Mouse (Mus musculus): Measurements from ENCODE around the gene Olfr1367. TPM values are rescaled to one million over a fixed set of nuclear protein-coding genes. Genes with fewer than 3 reads are reported as not detected.

Gene Olfr1367
- not detected in 2 replicates for polyA plus RNA-seq (2011; ENCODE audit: insufficient read depth, insufficient read length, low read depth, missing spikeins)

DNA sequence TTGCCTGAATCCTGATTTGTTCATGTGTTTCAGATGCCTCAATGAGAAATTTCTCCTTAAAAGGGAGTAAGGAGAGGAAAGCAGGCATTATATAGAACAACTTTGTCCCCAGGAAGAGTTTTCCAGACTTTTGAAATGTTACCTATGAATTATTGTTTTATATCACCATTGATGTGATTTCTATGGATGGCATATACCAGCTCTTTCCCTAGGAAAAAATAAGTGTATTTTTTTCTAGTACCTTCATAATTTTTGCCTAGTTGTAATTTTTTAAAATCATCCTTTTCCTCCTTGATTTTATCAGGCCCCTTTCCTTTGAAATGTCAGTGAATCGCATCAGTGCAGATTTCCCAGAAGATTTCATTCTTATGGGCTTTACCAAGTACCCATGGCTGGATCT, at the start of gene Olfr1367:
Olfr1367 (plus strand) TSS at position 301 of the 400 bp plus-strand sequence.
- Histone ChIP-seq H3K4me1 (ENCODE audit: control insufficient read depth, insufficient read depth, low read length) (no peaks in the 10 kb centered on the region), H3K9ac (ENCODE audit: low read depth, poor library complexity, severe bottlenecking) (no peak within 1 kb of the TSS), H3K27ac (ENCODE audit: insufficient read depth, low read length) (no peak within 1 kb of the TSS), H3K9me3 (replicated peaks; ENCODE audit: control insufficient read depth, insufficient read depth, low read length, poor library complexity, severe bottlenecking) (no peaks in the 10 kb centered on the region), H3K4me3 (ENCODE audit: low read depth, low read length) (no peak within 1 kb of the TSS), H3K27me3 (ENCODE audit: control insufficient read depth, insufficient read depth, low read length, poor library complexity, severe bottlenecking) (no peaks in the 10 kb centered on the region), H3K36me3 (ENCODE audit: control insufficient read depth, insufficient read depth, low read length, poor library complexity, severe bottlenecking) (no peaks in the 10 kb centered on the region)
- TF ChIP-seq CTCF (IDR thresholded peaks at IDR 0.05; ENCODE audit: low read depth, low read length) = no peak
- no peak for TF ChIP-seq EP300 (IDR thresholded peaks at IDR 0.05; ENCODE audit: insufficient read depth, low read depth, low read length)
- TF ChIP-seq POLR2A (IDR thresholded peaks at IDR 0.05; ENCODE audit: insufficient read depth, low read length) = no peak

DNA sequence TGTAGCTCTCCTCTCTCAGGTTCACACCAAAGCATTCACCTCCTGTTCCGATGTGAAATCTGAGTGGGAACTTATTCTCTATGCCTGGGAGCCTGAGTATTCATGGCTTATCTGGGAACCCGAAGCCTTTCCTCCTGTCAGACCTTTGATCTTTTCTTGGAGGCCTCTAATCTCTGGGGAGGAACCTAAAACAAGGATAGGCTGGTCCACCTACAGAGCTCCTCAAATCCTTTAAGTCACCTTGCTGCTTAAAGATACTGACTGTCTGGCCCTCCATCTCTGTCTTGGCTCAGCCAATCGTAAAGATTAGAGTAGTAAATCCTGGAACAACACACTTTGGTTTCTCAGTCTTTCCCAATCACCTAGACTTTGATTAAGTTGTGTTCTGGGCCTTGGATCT, 48.2 kb upstream of the Olfr1367 start:
- no peak overlapping the region for H3K9ac ChIP-seq (ENCODE audit: low read depth, poor library complexity, severe bottlenecking)
- no peaks in the 10 kb centered on the region for H3K4me1 ChIP-seq (ENCODE audit: control insufficient read depth, insufficient read depth, low read length)
- H3K9me3 ChIP-seq (replicated peaks; ENCODE audit: control insufficient read depth, insufficient read depth, low read length, poor library complexity, severe bottlenecking) = no peaks in the 10 kb centered on the region
- H3K4me3 ChIP-seq (ENCODE audit: low read depth, low read length) = no peak overlapping the region
- no peaks in the 10 kb centered on the region; the same call in 1 of the 2 replicates for H3K27me3 ChIP-seq (ENCODE audit: control insufficient read depth, insufficient read depth, low read length, poor library complexity, severe bottlenecking)
- TF ChIP-seq EP300 (IDR thresholded peaks at IDR 0.05; ENCODE audit: insufficient read depth, low read depth, low read length) = no peak
- no peak for TF ChIP-seq POLR2A (IDR thresholded peaks at IDR 0.05; ENCODE audit: insufficient read depth, low read length)
- no peak for TF ChIP-seq CTCF (IDR thresholded peaks at IDR 0.05; ENCODE audit: low read depth, low read length)
- no peaks in the 10 kb centered on the region for H3K36me3 ChIP-seq (ENCODE audit: control insufficient read depth, insufficient read depth, low read length, poor library complexity, severe bottlenecking)
- no peak overlapping the region for H3K27ac ChIP-seq (ENCODE audit: insufficient read depth, low read length)

DNA sequence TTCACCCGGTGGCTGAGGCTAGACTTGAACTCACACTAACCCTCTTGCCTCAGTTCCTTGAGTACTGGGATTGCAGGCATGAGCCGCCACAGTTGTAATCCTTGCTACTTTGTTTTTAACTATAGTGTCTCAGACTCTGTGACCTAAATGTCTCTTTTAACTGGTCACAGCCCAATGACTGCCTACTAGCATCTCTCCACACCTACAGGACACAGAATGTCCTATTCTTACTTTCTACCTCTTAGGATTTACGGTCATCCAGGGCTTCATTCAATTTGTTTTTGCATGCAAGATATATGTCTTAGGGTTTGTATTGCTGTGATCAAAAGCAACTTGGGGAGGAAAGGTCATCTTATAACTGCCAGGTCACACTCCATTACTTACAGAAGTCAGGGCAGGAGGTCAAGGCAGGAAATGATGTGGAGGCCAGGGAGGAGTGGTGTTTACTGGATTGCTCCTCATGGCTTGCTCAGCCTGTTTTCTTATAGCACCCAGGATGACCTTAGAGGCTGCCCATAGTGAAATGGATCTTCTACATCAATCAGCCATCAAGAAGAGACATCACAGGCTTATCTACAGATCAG, 42.1 kb upstream of the Olfr1367 start:
- Histone ChIP-seq H3K27me3 (ENCODE audit: control insufficient read depth, insufficient read depth, low read length, poor library complexity, severe bottlenecking) (peaks cover 1% of the 10 kb centered on the region; the same call in 1 of the 2 replicates), H3K9me3 (replicated peaks; ENCODE audit: control insufficient read depth, insufficient read depth, low read length, poor library complexity, severe bottlenecking) (no peaks in the 10 kb centered on the region), H3K27ac (ENCODE audit: insufficient read depth, low read length) (no peak overlapping the region), H3K36me3 (ENCODE audit: control insufficient read depth, insufficient read depth, low read length, poor library complexity, severe bottlenecking) (no peaks in the 10 kb centered on the region), H3K4me1 (ENCODE audit: control insufficient read depth, insufficient read depth, low read length) (no peaks in the 10 kb centered on the region), H3K9ac (ENCODE audit: low read depth, poor library complexity, severe bottlenecking) (no peak overlapping the region), H3K4me3 (ENCODE audit: low read depth, low read length) (no peak overlapping the region)
- TF ChIP-seq EP300 (IDR thresholded peaks at IDR 0.05; ENCODE audit: insufficient read depth, low read depth, low read length) = no peak
- TF ChIP-seq POLR2A (IDR thresholded peaks at IDR 0.05; ENCODE audit: insufficient read depth, low read length) = no peak

DNA sequence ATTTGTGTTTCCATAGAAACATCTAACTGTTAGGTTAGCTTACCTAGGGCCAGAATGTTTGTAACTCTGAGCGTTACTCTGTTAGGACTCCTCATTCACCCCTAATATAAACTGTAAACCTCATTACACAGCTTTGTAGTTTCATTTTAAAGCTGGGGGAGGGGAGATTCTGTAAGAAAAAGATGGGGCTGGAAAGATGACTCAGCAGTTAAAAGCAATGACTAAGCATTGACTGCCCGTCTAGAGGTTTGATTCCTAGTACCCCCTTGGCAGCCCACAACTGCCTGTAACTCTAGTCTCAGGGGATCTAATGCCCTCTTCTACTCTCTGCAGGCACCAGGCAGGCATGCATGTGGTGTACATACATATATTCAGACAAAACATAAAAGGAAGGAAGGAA, 36.9 kb upstream of the Olfr1367 start:
- no peaks in the 10 kb centered on the region for H3K9me3 ChIP-seq (replicated peaks; ENCODE audit: control insufficient read depth, insufficient read depth, low read length, poor library complexity, severe bottlenecking)
- H3K4me3 ChIP-seq (ENCODE audit: low read depth, low read length) = no peak overlapping the region
- H3K27me3 ChIP-seq (ENCODE audit: control insufficient read depth, insufficient read depth, low read length, poor library complexity, severe bottlenecking) = 0 out of 2 replicates have a peak, but pooled peaks cover 1% of the 10 kb centered on the region
- peaks cover 3% of the 10 kb centered on the region for H3K4me1 ChIP-seq (ENCODE audit: control insufficient read depth, insufficient read depth, low read length)
- H3K9ac ChIP-seq (ENCODE audit: low read depth, poor library complexity, severe bottlenecking) = no peak overlapping the region
- TF ChIP-seq POLR2A (IDR thresholded peaks at IDR 0.05; ENCODE audit: insufficient read depth, low read length) = no peak
- no peaks in the 10 kb centered on the region for H3K36me3 ChIP-seq (ENCODE audit: control insufficient read depth, insufficient read depth, low read length, poor library complexity, severe bottlenecking)
- H3K27ac ChIP-seq (ENCODE audit: insufficient read depth, low read length) = no peak overlapping the region

DNA sequence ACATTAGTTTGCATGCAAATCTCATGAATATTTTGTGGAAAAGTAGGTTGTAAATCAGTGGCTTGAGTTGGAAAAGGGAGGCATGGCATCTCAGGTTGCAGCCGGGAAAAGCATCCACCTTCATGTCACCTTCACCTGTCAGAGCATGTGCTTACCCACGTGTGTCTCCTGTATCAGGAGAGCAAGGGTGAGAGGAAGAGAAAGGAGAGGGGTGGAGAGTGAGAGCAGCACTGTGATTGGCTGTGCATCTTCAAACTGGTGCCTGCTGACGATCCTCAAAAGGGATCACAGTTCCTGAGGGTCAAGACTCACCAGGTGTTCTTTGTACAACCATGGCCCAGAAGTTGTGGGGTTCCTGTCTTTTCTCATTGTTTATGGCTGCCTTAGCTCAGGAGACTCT, 34.8 kb upstream of the Olfr1367 start, which contains the start of gene Gpx6:
Gpx6 (plus strand) TSS at position 200 of the 400 bp plus-strand sequence.
- TF ChIP-seq EP300 (IDR thresholded peaks at IDR 0.05; ENCODE audit: insufficient read depth, low read depth, low read length) (no peak), CTCF (IDR thresholded peaks at IDR 0.05; ENCODE audit: low read depth, low read length) (no peak), POLR2A (IDR thresholded peaks at IDR 0.05; ENCODE audit: insufficient read depth, low read length) (no peak)
- no peak within 1 kb of the TSS for H3K4me3 ChIP-seq (ENCODE audit: low read depth, low read length)
- H3K36me3 ChIP-seq (ENCODE audit: control insufficient read depth, insufficient read depth, low read length, poor library complexity, severe bottlenecking) = no peaks in the 10 kb centered on the region
- no peak within 1 kb of the TSS for H3K9ac ChIP-seq (ENCODE audit: low read depth, poor library complexity, severe bottlenecking)
- peaks cover 3% of the 10 kb centered on the region for H3K4me1 ChIP-seq (ENCODE audit: control insufficient read depth, insufficient read depth, low read length)
- H3K9me3 ChIP-seq (replicated peaks; ENCODE audit: control insufficient read depth, insufficient read depth, low read length, poor library complexity, severe bottlenecking) = no peaks in the 10 kb centered on the region
- no peak within 1 kb of the TSS for H3K27ac ChIP-seq (ENCODE audit: insufficient read depth, low read length)
- 0 out of 2 replicates have a peak, but pooled peaks cover 1% of the 10 kb centered on the region for H3K27me3 ChIP-seq (ENCODE audit: control insufficient read depth, insufficient read depth, low read length, poor library complexity, severe bottlenecking)

DNA sequence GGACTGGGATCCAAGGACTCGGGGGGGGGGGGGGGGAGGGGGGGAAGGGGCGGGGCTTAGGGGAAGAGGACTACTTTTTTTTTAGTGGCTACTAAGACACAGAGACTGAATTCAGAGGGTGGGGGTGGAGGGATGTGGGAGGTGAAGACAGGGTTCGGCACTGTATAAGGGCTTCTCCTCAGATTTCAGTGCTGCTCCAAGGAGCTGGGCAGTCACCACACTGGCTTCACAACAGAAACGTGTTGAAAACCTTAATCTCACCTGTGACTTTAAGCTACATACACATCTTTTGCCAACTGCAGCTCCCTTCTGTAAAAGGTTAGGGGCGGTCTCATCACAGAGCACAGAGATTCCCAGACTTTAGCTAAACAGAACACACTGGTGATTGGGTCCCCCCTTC, 33.9 kb upstream of the Olfr1367 start:
- Histone ChIP-seq H3K27me3 (ENCODE audit: control insufficient read depth, insufficient read depth, low read length, poor library complexity, severe bottlenecking) (no peaks in the 10 kb centered on the region), H3K4me3 (ENCODE audit: low read depth, low read length) (no peak overlapping the region), H3K9ac (ENCODE audit: low read depth, poor library complexity, severe bottlenecking) (no peak overlapping the region), H3K9me3 (replicated peaks; ENCODE audit: control insufficient read depth, insufficient read depth, low read length, poor library complexity, severe bottlenecking) (no peaks in the 10 kb centered on the region), H3K36me3 (ENCODE audit: control insufficient read depth, insufficient read depth, low read length, poor library complexity, severe bottlenecking) (no peaks in the 10 kb centered on the region), H3K27ac (ENCODE audit: insufficient read depth, low read length) (no peak overlapping the region), H3K4me1 (ENCODE audit: control insufficient read depth, insufficient read depth, low read length) (peaks cover 3% of the 10 kb centered on the region)
- TF ChIP-seq CTCF (IDR thresholded peaks at IDR 0.05; ENCODE audit: low read depth, low read length) (no peak), EP300 (IDR thresholded peaks at IDR 0.05; ENCODE audit: insufficient read depth, low read depth, low read length) (no peak), POLR2A (IDR thresholded peaks at IDR 0.05; ENCODE audit: insufficient read depth, low read length) (no peak)

Measured in ES-Bruce4 (cell line).